Mouse (Mus musculus) CH12.LX (cell line): ENCODE data around the gene Mta2. TPM values are rescaled to one million over a fixed set of nuclear protein-coding genes. Genes with fewer than 3 reads are reported as not detected.

ENCODE experiments used
- DNase-seq: peaks from one replicate; pipeline ENCODE4 v3.0.0-alpha.2; 2013; ENCODE audit errors: extremely low read depth
- H3K27ac ChIP-seq: 2 replicates; pipeline ENCODE4 v1.5.1; 2012; ENCODE audit warnings: low read depth, mild to moderate bottlenecking, control low read depth, moderate library complexity; ENCODE audit not compliant: insufficient read depth
- H3K27me3 ChIP-seq: replicated peaks from 2 replicates; pipeline ENCODE3; 2012; ENCODE audit warnings: inconsistent platforms
- H3K36me3 ChIP-seq, 2 experiments: replicated peaks in 1 of 2; 2 replicates each; pipeline versions ENCODE3 to v1.6.1; 2012; ENCODE audit warnings: inconsistent platforms in 1 of 2, low read length in 1 of 2, mild to moderate bottlenecking in 1 of 2, mixed read lengths in 1 of 2, moderate library complexity in 1 of 2; ENCODE audit not compliant: control insufficient read depth in 1 of 2, insufficient read depth in 1 of 2
- H3K4me1 ChIP-seq, 2 experiments: 2 replicates each; pipeline ENCODE4 v1.6.1; 2012; ENCODE audit warnings: inconsistent platforms in 1 of 2, moderate library complexity in 1 of 2; ENCODE audit not compliant: insufficient read depth in 2 of 2, control insufficient read depth in 1 of 2
- H3K4me2 ChIP-seq: 2 replicates; pipeline ENCODE4 v1.6.1; 2012; ENCODE audit warnings: low read depth, mild to moderate bottlenecking, control low read depth; ENCODE audit not compliant: poor library complexity, insufficient read depth, severe bottlenecking
- H3K4me3 ChIP-seq, 3 experiments: fragments of 150-350 bp in 1 of 3; sonication (generic) in 1 of 3; replicated peaks in 1 of 3; 2 replicates each; pipeline versions ENCODE3 to v1.5.1; 2011 to 2012; ENCODE audit warnings: low read depth in 2 of 3, low read length in 2 of 3, mild to moderate bottlenecking in 2 of 3, moderate library complexity in 2 of 3, control low read depth in 1 of 3, improper control_type of control experiment in 1 of 3, inconsistent platforms in 1 of 3, mixed read lengths in 1 of 3; ENCODE audit not compliant: poor library complexity in 1 of 3
- H3K79me2 ChIP-seq: replicated peaks from 2 replicates; pipeline ENCODE4 v1.6.1; 2012; ENCODE audit warnings: mild to moderate bottlenecking, moderate library complexity; ENCODE audit not compliant: control insufficient read depth, poor library complexity, insufficient read depth, severe bottlenecking; ENCODE audit errors: extremely low read depth
- H3K9ac ChIP-seq: 2 replicates; pipeline ENCODE4 v1.6.1; 2012; ENCODE audit warnings: low read depth, mild to moderate bottlenecking, control low read depth, moderate library complexity; ENCODE audit not compliant: insufficient read depth
- H3K9me3 ChIP-seq: replicated peaks from 2 replicates; pipeline ENCODE3; 2012; ENCODE audit warnings: low read length, inconsistent platforms, mixed read lengths
- CHD2 ChIP-seq: IDR thresholded peaks from 2 replicates; pipeline ENCODE4 v1.6.1; 2011; ENCODE audit warnings: low read length, improper control_type of control experiment
- E2F4 ChIP-seq: IDR thresholded peaks from 2 replicates; pipeline ENCODE4 v1.6.1; 2011; ENCODE audit warnings: low read depth, low read length, improper control_type of control experiment; ENCODE audit not compliant: insufficient replicate concordance
- ELF1 ChIP-seq: IDR thresholded peaks from 2 replicates; pipeline ENCODE4 v1.6.1; 2014; ENCODE audit warnings: low read depth, mild to moderate bottlenecking, inconsistent platforms, low read length, improper control_type of control experiment
- EP300 ChIP-seq: IDR thresholded peaks from 2 replicates; pipeline ENCODE4 v1.6.1; 2011; ENCODE audit warnings: low read length, improper control_type of control experiment
- ETS1 ChIP-seq: conservative IDR thresholded peaks from 2 replicates; pipeline ENCODE4 v1.6.1; 2012; ENCODE audit warnings: low read depth, mild to moderate bottlenecking, inconsistent platforms, low read length, improper control_type of control experiment, moderate library complexity
- JUND ChIP-seq: conservative IDR thresholded peaks from 2 replicates; pipeline ENCODE4 v1.6.1; 2011; ENCODE audit warnings: low read depth, low read length, improper control_type of control experiment
- KAT2A ChIP-seq: IDR thresholded peaks from 2 replicates; pipeline ENCODE4 v1.6.1; 2012; ENCODE audit warnings: low read length, improper control_type of control experiment, inconsistent platforms; ENCODE audit not compliant: insufficient replicate concordance
- MAZ ChIP-seq: IDR thresholded peaks from 2 replicates; pipeline ENCODE4 v1.6.1; 2012; ENCODE audit warnings: low read depth, mild to moderate bottlenecking, inconsistent platforms, low read length, improper control_type of control experiment, moderate library complexity
- MEF2A ChIP-seq: IDR thresholded peaks from 2 replicates; pipeline ENCODE4 v1.6.1; 2014; ENCODE audit warnings: low read depth, mild to moderate bottlenecking, inconsistent platforms, low read length, improper control_type of control experiment, borderline replicate concordance
- MYC ChIP-seq: IDR thresholded peaks from 2 replicates; pipeline ENCODE4 v1.6.1; 2011; ENCODE audit warnings: low read depth, mild to moderate bottlenecking, improper control_type of control experiment, low read length
- NRF1 ChIP-seq: IDR thresholded peaks from 2 replicates; pipeline ENCODE4 v1.6.1; 2014; ENCODE audit warnings: low read depth, mild to moderate bottlenecking, inconsistent platforms, low read length, improper control_type of control experiment, moderate library complexity
- SIN3A ChIP-seq: IDR thresholded peaks from 2 replicates; pipeline ENCODE4 v1.6.1; 2012; ENCODE audit warnings: low read length, improper control_type of control experiment, inconsistent platforms
- SMC3 ChIP-seq: IDR thresholded peaks from 2 replicates; pipeline ENCODE4 v1.6.1; 2011; ENCODE audit warnings: low read depth, low read length, improper control_type of control experiment
- TBP ChIP-seq: conservative IDR thresholded peaks from 2 replicates; pipeline ENCODE4 v1.6.1; 2011; ENCODE audit warnings: low read depth, low read length, improper control_type of control experiment
- TCF12 ChIP-seq: IDR thresholded peaks from 2 replicates; pipeline ENCODE4 v1.6.1; 2014; ENCODE audit warnings: low read depth, mild to moderate bottlenecking, inconsistent platforms, low read length, improper control_type of control experiment
- UBTF ChIP-seq: IDR thresholded peaks from 2 replicates; pipeline ENCODE4 v1.6.1; 2012; ENCODE audit warnings: low read depth, mild to moderate bottlenecking, inconsistent platforms, low read length, improper control_type of control experiment, moderate library complexity
- USF1 ChIP-seq: IDR thresholded peaks from 2 replicates; pipeline ENCODE4 v1.6.1; 2014; ENCODE audit warnings: low read depth, mild to moderate bottlenecking, inconsistent platforms, low read length, improper control_type of control experiment
- USF2 ChIP-seq: conservative IDR thresholded peaks from 2 replicates; pipeline ENCODE4 v1.6.1; 2011; ENCODE audit warnings: low read depth, low read length, improper control_type of control experiment
- ZC3H11A ChIP-seq: IDR thresholded peaks from 2 replicates; pipeline ENCODE4 v1.6.1; 2012; ENCODE audit warnings: low read depth, mild to moderate bottlenecking, inconsistent platforms, low read length, improper control_type of control experiment
- ZMIZ1 ChIP-seq: IDR thresholded peaks from 2 replicates; pipeline ENCODE4 v1.6.1; 2012; ENCODE audit warnings: low read depth, mild to moderate bottlenecking, inconsistent platforms, low read length, improper control_type of control experiment
- ZNF384 ChIP-seq: IDR thresholded peaks from 2 replicates; pipeline ENCODE4 v1.6.1; 2012; ENCODE audit warnings: low read depth, low read length, improper control_type of control experiment, inconsistent platforms
- dilution Hi-C: fragments of 300-500 bp; cut with MboI; formaldehyde crosslinking; loops from 2 replicates; pipeline ENCODE4 v1.14.3; 2020; ENCODE audit warnings: low sequenced_read_pairs; ENCODE audit not compliant: extremely low pct_unique_long_range_greater_than_20kb, extremely low pct_ligation_motif_present
- in situ Hi-C: fragments of 300-500 bp; cut with MboI; formaldehyde crosslinking; loops from 3 replicates; pipeline ENCODE4 v1.14.3; 2019; ENCODE audit warnings: low sequenced_read_pairs, low pct_ligation_motif_present, low pct_unique_long_range_greater_than_20kb, mixed read lengths
- polyA plus RNA-seq: library from polyadenylated mRNA; unstranded; fragments of >175 nt; gene quantifications from 2 replicates; pipeline ENCODE4 v1.2.1, GENCODE M21; 2012; ENCODE audit warnings: low read depth; ENCODE audit not compliant: insufficient read length
- total RNA-seq, 2 experiments: library from RNA; depleted of rRNA; stranded (reverse); fragments of 300-350 nt in 1 of 2; fragments of >200 nt in 1 of 2; gene quantifications; 2 replicates each; pipeline ENCODE4 v1.2.3; 2012 to 2014

The Mta2 gene
- total and polyA plus RNA-seq, 3 experiments: 115 to 162 (median 131) TPM

DNA sequence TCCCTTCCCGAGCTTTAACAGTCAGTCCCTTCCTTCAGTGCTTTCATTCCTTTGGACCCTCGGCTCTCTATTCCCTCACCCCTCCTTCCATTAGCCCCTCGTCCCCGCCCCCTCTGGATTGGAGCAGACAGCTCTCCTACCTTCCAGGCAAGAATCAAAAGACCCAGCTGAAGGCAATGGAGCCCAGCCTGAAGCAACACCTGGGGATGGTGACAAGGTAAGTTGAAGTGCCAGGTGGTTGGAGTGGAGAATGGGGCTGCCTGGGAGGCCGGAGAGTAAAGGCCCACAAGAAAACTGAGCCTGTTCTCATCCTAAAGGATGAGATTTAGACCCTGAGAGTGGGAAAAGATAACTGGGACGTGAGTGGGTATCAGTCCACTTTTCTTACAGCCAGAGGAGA lies 33.1 kb upstream of the Mta2 start:
- H3K4me1 ChIP-seq: no peaks in the 10 kb centered on the region
- in situ Hi-C loops: no loop called here
- H3K4me3 ChIP-seq: no peak overlapping the region
- H3K27me3 ChIP-seq: no peaks in the 10 kb centered on the region
- no peaks in the 10 kb centered on the region for H3K9me3 ChIP-seq
- TF ChIP-seq SMC3 (no peak), ELF1 (no peak), SIN3A (no peak), JUND (no peak), TCF12 (no peak), MEF2A (no peak), ZC3H11A (no peak), ZNF384 (no peak), CHD2 (no peak)
- TF ChIP-seq, all 38 proteins: peak for 0
- Histone ChIP-seq H3K9ac (no peak overlapping the region), H3K36me3 (peaks cover 88 to 97% of the 10 kb centered on the region in 2 experiments), H3K4me2 (no peak overlapping the region), H3K79me2 (peaks cover 10% of the 10 kb centered on the region; the same call in 1 of the 2 replicates), H3K27ac (no peak overlapping the region)
- dilution Hi-C loops: no loop called here
- no peak for DNase-seq

DNA sequence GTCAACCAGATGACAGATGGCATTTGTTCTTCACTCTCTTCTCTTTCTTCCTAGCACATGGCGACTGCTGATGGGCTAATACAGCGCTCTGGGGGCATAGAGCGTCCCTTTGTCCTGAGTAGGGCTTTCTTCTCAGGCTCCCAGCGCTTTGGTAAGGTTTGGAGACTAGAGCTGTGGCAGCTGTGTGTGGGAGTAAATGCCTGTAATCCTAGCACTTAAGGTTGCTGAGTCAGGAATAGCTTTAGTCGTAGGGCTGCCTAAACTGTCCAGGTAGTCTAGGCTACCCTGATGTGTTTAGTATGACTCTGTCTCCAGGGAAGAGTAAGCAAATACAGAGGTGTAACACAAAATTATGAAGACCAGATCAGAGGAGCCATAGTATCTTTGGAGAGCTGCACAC lies 29.9 kb upstream of the Mta2 start:
- in situ Hi-C loops: no loop called here
- H3K4me2 ChIP-seq: no peak overlapping the region
- no peaks in the 10 kb centered on the region for H3K27me3 ChIP-seq
- dilution Hi-C loops: no loop called here
- H3K4me1 ChIP-seq: no peaks in the 10 kb centered on the region
- H3K4me3 ChIP-seq: no peak overlapping the region
- no peak for TF ChIP-seq NRF1
- no peak for TF ChIP-seq EP300
- no peak for TF ChIP-seq USF2
- TF ChIP-seq, all 38 proteins: peak for 0
- H3K79me2 ChIP-seq: no peaks in the 10 kb centered on the region
- no peaks in the 10 kb centered on the region for H3K9me3 ChIP-seq
- H3K9ac ChIP-seq: no peak overlapping the region
- peaks cover 93 to 98% of the 10 kb centered on the region in 2 experiments for H3K36me3 ChIP-seq
- no peak overlapping the region for H3K27ac ChIP-seq
- no peak for DNase-seq

DNA sequence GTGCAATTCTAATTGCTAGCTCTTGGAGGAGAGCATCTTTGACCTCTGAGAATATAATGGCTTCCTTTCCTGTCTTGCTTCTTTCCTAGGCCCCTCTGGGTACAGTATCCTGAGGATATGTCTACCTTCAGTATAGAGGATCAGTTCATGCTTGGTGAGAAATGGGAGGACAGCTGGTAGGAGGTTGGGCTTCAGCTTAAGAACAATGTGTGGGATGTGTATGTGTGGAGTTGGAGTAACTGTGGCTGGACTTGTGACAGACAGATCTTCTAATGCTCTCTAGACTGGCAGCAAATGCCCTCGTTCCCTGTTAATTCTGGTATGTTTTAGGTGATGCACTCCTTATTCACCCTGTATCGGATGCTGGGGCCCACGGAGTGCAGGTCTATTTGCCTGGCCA lies 27.5 kb upstream of the Mta2 start:
- dilution Hi-C loops (no loop called here), in situ Hi-C loops (no loop called here)
- no peak overlapping the region for H3K9ac ChIP-seq
- no peaks in the 10 kb centered on the region for H3K79me2 ChIP-seq
- H3K27ac ChIP-seq: no peak overlapping the region
- TF ChIP-seq MAZ: no peak
- TF ChIP-seq MEF2A: no peak
- no peak for TF ChIP-seq USF1
- TF ChIP-seq MYC: no peak
- TF ChIP-seq ZMIZ1: no peak
- TF ChIP-seq ELF1: no peak
- TF ChIP-seq UBTF: no peak
- TF ChIP-seq CHD2: no peak
- no peak for TF ChIP-seq KAT2A
- TF ChIP-seq TBP: no peak
- no peak for TF ChIP-seq ETS1
- no peak for TF ChIP-seq E2F4
- no peaks in the 10 kb centered on the region for H3K9me3 ChIP-seq
- H3K4me1 ChIP-seq: no peaks in the 10 kb centered on the region
- H3K4me3 ChIP-seq: no peak overlapping the region
- DNase-seq: no peak
- no peaks in the 10 kb centered on the region for H3K27me3 ChIP-seq
- H3K4me2 ChIP-seq: no peak overlapping the region
- H3K36me3 ChIP-seq: peaks cover 74 to 80% of the 10 kb centered on the region in 2 experiments
